Mouse (Mus musculus): ENCODE results near the gene Olfr1431. TPM values are rescaled to one million over a fixed set of nuclear protein-coding genes. Genes with fewer than 3 reads are reported as not detected.
"Not testable (repeated sequence)": the region's sequence is repeated elsewhere in the genome, so short reads cannot be mapped to it uniquely, and the experiment has no call there.

Olfr1431 gene
- polyA plus RNA-seq (2015; fragmentation: Nextera tagmentation; extraction: Ambion mirVana) = not detected in 2 replicates

DNA sequence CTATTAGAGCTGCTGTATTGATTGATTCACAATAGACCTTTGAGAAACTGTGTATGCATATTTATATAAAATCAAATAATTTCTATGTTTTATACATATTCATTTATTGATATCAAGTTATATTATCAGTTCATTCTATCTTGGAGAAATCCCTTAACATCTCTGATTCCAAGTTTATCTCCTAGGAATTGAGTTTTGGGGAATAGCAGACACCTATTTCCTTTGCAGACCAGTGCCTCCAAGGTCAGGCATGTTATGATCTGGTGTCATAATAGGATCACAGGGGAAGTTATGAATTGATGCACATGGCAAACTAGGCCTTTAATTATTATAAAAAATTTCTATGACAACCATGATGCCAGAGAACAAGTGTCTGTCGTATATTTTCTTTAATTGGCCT lies at the start of gene Olfr1431:
TSS of gene Olfr1431 (plus strand) at position 301 of the 400 bp plus-strand sequence.
- Histone ChIP-seq H3K4me2 (ENCODE audit: low read length) (no peak within 1 kb of the TSS), H3K4me1 (replicated peaks; ENCODE audit: insufficient read depth, low read length) (no peaks in the 10 kb centered on the region), H3K36me3 (ENCODE audit: insufficient read depth, low read length) (no peaks in the 10 kb centered on the region), H3K9ac (ENCODE audit: low read depth, low read length) (no peak within 1 kb of the TSS), H3K27ac (no peak within 1 kb of the TSS), H3K4me3 (replicated peaks; ENCODE audit: low read depth, low read length) (no peak within 1 kb of the TSS), H3K9me3 (replicated peaks; ENCODE audit: low read length) (no peaks in the 10 kb centered on the region), H3K27me3 (ENCODE audit: insufficient read depth, low read length) (no peaks in the 10 kb centered on the region)
- WGBS = 72% methylated on average over 1 of the region's 1 CpGs
- ATAC-seq (replicated peaks; ENCODE audit: low FRiP score, low read depth) = no peak
- TF ChIP-seq CTCF (IDR thresholded peaks at IDR 0.05; ENCODE audit: low read depth) = no peak
- DNase-seq (ENCODE audit: low spot score) = no peak

DNA sequence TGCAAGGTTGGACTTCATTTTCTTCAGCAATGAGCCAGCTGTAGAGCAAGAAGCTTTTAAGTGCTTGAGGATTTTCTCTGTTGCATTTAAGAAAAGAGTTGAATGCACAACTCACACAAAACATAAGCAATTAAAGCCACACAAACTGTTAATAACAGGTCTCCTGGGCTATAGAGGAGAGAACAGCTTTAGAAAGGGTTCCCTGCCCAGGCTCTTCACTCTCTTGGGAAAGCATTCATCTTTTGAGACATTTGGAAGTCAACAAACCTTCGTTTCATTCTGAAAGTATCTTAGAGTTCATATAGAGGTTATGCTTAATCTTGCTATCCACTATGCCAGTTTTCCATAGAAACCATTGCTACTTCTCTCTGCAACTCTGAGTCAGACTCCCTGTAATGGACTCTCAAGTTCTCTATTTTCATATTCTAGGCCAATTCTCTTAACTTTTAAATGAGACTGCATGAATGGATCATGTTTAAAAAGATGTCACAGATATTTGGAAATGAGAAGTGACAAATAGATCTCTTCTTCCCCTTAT lies 30.3 kb upstream of the Olfr1431 start, which contains the start of gene Olfr1555-ps1:
TSS of gene Olfr1555-ps1 (minus strand) at position 51 of the 538 bp plus-strand sequence.
- H3K27me3 ChIP-seq (ENCODE audit: insufficient read depth, low read length); H3K36me3 ChIP-seq (ENCODE audit: insufficient read depth, low read length); H3K9me3 ChIP-seq (replicated peaks; ENCODE audit: low read length); H3K4me2 ChIP-seq (ENCODE audit: low read length); H3K4me3 ChIP-seq (replicated peaks; ENCODE audit: low read depth, low read length); H3K4me1 ChIP-seq (replicated peaks; ENCODE audit: insufficient read depth, low read length); DNase-seq (ENCODE audit: low spot score); ATAC-seq (replicated peaks; ENCODE audit: low FRiP score, low read depth); H3K9ac ChIP-seq (ENCODE audit: low read depth, low read length); H3K27ac ChIP-seq: not testable (repeated sequence)
- 49% methylated on average over 1 of the region's 1 CpGs for WGBS

DNA sequence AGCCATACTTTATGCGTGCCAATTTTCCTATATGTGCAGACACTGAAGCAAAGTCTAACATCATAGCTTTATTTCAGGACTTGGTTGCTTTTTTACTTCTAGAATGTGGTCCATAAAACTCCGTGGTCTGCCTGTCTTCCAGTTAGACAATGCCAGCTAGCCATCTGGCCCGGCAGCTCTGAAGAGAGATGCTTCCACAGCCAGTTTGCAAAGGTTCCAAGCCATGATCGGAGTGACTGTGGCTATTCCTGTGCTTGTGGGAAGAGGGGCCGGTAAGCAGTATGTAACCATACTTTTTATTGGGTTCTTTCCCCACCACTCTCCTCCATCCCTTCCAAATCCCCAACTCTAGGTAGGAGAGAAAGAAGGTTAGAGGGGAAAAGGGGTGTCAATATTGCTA lies 25.0 kb upstream of the Olfr1431 start:
- not testable (repeated sequence) for H3K9me3 ChIP-seq (replicated peaks; ENCODE audit: low read length); H3K36me3 ChIP-seq (ENCODE audit: insufficient read depth, low read length); H3K9ac ChIP-seq (ENCODE audit: low read depth, low read length); DNase-seq (ENCODE audit: low spot score); H3K4me2 ChIP-seq (ENCODE audit: low read length); H3K4me1 ChIP-seq (replicated peaks; ENCODE audit: insufficient read depth, low read length); H3K27ac ChIP-seq; ATAC-seq (replicated peaks; ENCODE audit: low FRiP score, low read depth); H3K27me3 ChIP-seq (ENCODE audit: insufficient read depth, low read length); H3K4me3 ChIP-seq (replicated peaks; ENCODE audit: low read depth, low read length)
- 78% methylated on average over 5 of the region's 5 CpGs for WGBS

DNA sequence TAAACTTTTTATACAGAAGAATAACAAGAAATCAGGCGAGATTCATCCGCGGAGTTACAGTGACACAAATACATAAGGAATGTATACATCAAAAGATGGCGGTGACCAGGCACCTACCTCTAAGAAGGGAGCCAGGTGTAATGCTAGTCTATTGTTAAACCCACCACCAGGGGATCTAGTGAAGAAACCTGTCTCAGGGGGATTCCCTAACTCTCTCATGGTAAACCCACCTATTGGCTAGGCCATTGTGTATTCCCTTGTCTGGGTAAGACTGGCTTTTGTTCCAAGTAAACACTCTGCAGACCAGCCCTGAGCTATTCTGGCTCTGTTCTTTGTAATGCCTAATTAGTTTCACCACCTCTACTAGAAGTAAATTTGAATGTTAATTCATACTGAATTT lies 1.4 kb upstream of the Olfr1431 start:
- ATAC-seq (replicated peaks; ENCODE audit: low FRiP score, low read depth); H3K27ac ChIP-seq; DNase-seq (ENCODE audit: low spot score); H3K9ac ChIP-seq (ENCODE audit: low read depth, low read length); H3K4me1 ChIP-seq (replicated peaks; ENCODE audit: insufficient read depth, low read length); H3K27me3 ChIP-seq (ENCODE audit: insufficient read depth, low read length); H3K4me3 ChIP-seq (replicated peaks; ENCODE audit: low read depth, low read length); H3K36me3 ChIP-seq (ENCODE audit: insufficient read depth, low read length); H3K9me3 ChIP-seq (replicated peaks; ENCODE audit: low read length); H3K4me2 ChIP-seq (ENCODE audit: low read length): not testable (repeated sequence)
- WGBS = 87% methylated on average over 4 of the region's 4 CpGs

DNA sequence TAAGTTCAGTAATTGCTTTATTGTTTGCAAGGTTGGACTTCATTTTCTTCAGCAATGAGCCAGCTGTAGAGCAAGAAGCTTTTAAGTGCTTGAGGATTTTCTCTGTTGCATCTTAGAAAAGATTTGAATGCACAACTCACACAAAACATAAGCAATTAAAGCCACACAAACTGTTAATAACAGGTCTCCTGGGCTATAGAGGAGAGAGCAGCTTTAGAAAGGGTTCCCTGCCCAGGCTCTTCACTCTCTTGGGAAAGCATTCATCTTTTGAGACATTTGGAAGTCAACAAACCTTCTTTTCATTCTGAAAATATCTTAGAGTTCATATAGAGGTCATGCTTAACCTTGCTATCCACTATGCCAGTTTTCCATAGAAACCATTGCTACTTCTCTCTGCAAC lies 32.1 kb downstream of the Olfr1431 start, which contains the start of gene Olfr1432:
TSS of gene Olfr1432 (minus strand) at position 101 of the 400 bp plus-strand sequence.
- not testable (repeated sequence) for H3K4me3 ChIP-seq (replicated peaks; ENCODE audit: low read depth, low read length); H3K9ac ChIP-seq (ENCODE audit: low read depth, low read length); ATAC-seq (replicated peaks; ENCODE audit: low FRiP score, low read depth); H3K4me1 ChIP-seq (replicated peaks; ENCODE audit: insufficient read depth, low read length); H3K27me3 ChIP-seq (ENCODE audit: insufficient read depth, low read length); H3K4me2 ChIP-seq (ENCODE audit: low read length); H3K27ac ChIP-seq; H3K9me3 ChIP-seq (replicated peaks; ENCODE audit: low read length); H3K36me3 ChIP-seq (ENCODE audit: insufficient read depth, low read length); DNase-seq (ENCODE audit: low spot score)

DNA sequence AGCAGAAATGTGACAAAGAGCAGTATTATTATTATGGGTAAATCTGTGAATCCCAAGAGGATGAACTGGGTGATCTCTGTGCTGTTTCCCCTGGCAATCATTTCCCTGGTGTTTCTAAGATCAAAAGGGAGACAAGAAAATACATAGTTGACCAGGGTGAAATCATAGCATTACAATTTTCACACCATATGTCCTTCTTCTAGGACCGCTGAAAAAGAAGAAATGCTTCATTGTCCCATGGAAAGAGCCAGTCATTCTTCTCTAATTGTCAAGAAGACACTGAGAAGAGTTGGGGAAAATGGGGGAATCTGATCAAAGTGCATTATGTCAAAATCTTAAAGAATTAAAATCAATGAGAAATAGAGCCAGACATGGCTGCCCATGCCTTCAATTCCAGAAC lies 41.1 kb downstream of the Olfr1431 start, which contains the start of gene Olfr262:
TSS of gene Olfr262 (minus strand) at position 101 of the 400 bp plus-strand sequence.
- no peak for TF ChIP-seq CTCF (IDR thresholded peaks at IDR 0.05; ENCODE audit: low read depth)
- WGBS = 83% methylated on average over 1 of the region's 1 CpGs
- Histone ChIP-seq H3K4me1 (replicated peaks; ENCODE audit: insufficient read depth, low read length) (no peaks in the 10 kb centered on the region), H3K4me3 (replicated peaks; ENCODE audit: low read depth, low read length) (no peak within 1 kb of the TSS), H3K9me3 (replicated peaks; ENCODE audit: low read length) (no peaks in the 10 kb centered on the region), H3K9ac (ENCODE audit: low read depth, low read length) (no peak within 1 kb of the TSS), H3K27ac (no peak within 1 kb of the TSS), H3K36me3 (ENCODE audit: insufficient read depth, low read length) (no peaks in the 10 kb centered on the region), H3K27me3 (ENCODE audit: insufficient read depth, low read length) (no peaks in the 10 kb centered on the region), H3K4me2 (ENCODE audit: low read length) (no peak within 1 kb of the TSS)
- DNase-seq (ENCODE audit: low spot score) (no peak), ATAC-seq (replicated peaks; ENCODE audit: low FRiP score, low read depth) (no peak)

DNA sequence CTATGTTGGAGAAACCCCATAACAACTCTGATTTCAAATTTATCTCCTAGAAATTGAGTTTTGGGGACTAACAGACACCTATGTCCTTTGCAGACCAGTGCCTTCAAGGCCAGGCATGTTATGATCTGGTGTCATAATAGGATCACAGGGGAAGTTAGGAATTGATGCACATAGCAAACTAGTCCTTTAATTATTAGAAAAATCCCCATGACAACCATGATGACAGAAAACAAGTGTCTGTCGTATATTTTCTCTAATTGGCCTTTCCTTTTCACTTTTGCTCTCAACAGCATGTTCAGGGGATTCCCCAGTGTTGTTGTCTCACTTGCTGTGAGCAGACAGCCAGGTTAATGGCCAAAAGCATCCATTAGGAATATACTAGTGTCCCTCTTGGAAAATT lies 60.3 kb downstream of the Olfr1431 start, which contains the start of gene Olfr235:
TSS of gene Olfr235 (plus strand) at position 301 of the 400 bp plus-strand sequence.
- Histone ChIP-seq H3K27me3 (ENCODE audit: insufficient read depth, low read length) (no peaks in the 10 kb centered on the region), H3K4me3 (replicated peaks; ENCODE audit: low read depth, low read length) (no peak within 1 kb of the TSS), H3K9ac (ENCODE audit: low read depth, low read length) (no peak within 1 kb of the TSS), H3K4me2 (ENCODE audit: low read length) (no peak within 1 kb of the TSS), H3K36me3 (ENCODE audit: insufficient read depth, low read length) (no peaks in the 10 kb centered on the region), H3K27ac (no peak within 1 kb of the TSS), H3K4me1 (replicated peaks; ENCODE audit: insufficient read depth, low read length) (no peaks in the 10 kb centered on the region), H3K9me3 (replicated peaks; ENCODE audit: low read length) (no peaks in the 10 kb centered on the region)
- no peak for ATAC-seq (replicated peaks; ENCODE audit: low FRiP score, low read depth)
- DNase-seq (ENCODE audit: low spot score) = no peak
- 55% methylated on average over 1 of the region's 1 CpGs for WGBS
- no peak for TF ChIP-seq CTCF (IDR thresholded peaks at IDR 0.05; ENCODE audit: low read depth)

Other genes with a start within 250 kb of the Olfr1431 start
- gene Osbp, start 234.7 kb upstream of the Olfr1431 start, polyA plus RNA-seq (2015; fragmentation: Nextera tagmentation; extraction: Ambion mirVana) = 6.1 and 6.2 TPM in 2 replicates
- not detected in 2 replicates for gene Olfr1423, start 159.3 kb upstream of the Olfr1431 start, polyA plus RNA-seq (2015; fragmentation: Nextera tagmentation; extraction: Ambion mirVana)
- not detected in 2 replicates for gene Olfr1424, start 138.0 kb upstream of the Olfr1431 start, polyA plus RNA-seq (2015; fragmentation: Nextera tagmentation; extraction: Ambion mirVana)
- not detected in 2 replicates for gene Olfr1425, start 122.9 kb upstream of the Olfr1431 start, polyA plus RNA-seq (2015; fragmentation: Nextera tagmentation; extraction: Ambion mirVana)
- not detected in 2 replicates for gene Olfr1426, start 108.6 kb upstream of the Olfr1431 start, polyA plus RNA-seq (2015; fragmentation: Nextera tagmentation; extraction: Ambion mirVana)
- gene Olfr1427, start 97.3 kb upstream of the Olfr1431 start, polyA plus RNA-seq (2015; fragmentation: Nextera tagmentation; extraction: Ambion mirVana) = not detected in 2 replicates
- not detected in 2 replicates for gene Olfr1428, start 84.7 kb upstream of the Olfr1431 start, polyA plus RNA-seq (2015; fragmentation: Nextera tagmentation; extraction: Ambion mirVana)
- not detected in 2 replicates for gene Olfr76, start 77.4 kb upstream of the Olfr1431 start, polyA plus RNA-seq (2015; fragmentation: Nextera tagmentation; extraction: Ambion mirVana)
- not detected in 2 replicates for gene Olfr1555-ps1, start 30.5 kb upstream of the Olfr1431 start, polyA plus RNA-seq (2015; fragmentation: Nextera tagmentation; extraction: Ambion mirVana)
- not detected in 2 replicates for gene Olfr1432, start 32.0 kb downstream of the Olfr1431 start, polyA plus RNA-seq (2015; fragmentation: Nextera tagmentation; extraction: Ambion mirVana)
- not detected in 2 replicates for gene Olfr262, start 41.0 kb downstream of the Olfr1431 start, polyA plus RNA-seq (2015; fragmentation: Nextera tagmentation; extraction: Ambion mirVana)
- not detected in 2 replicates for gene Olfr235, start 60.4 kb downstream of the Olfr1431 start, polyA plus RNA-seq (2015; fragmentation: Nextera tagmentation; extraction: Ambion mirVana)
- gene Olfr1434, start 79.2 kb downstream of the Olfr1431 start, polyA plus RNA-seq (2015; fragmentation: Nextera tagmentation; extraction: Ambion mirVana) = not detected in 2 replicates
- not detected in 2 replicates for gene Olfr1436, start 98.5 kb downstream of the Olfr1431 start, polyA plus RNA-seq (2015; fragmentation: Nextera tagmentation; extraction: Ambion mirVana)
- gene Olfr1437, start 124.5 kb downstream of the Olfr1431 start, polyA plus RNA-seq (2015; fragmentation: Nextera tagmentation; extraction: Ambion mirVana) = not detected in 2 replicates
- gene Olfr1438-ps1, start 135.3 kb downstream of the Olfr1431 start, polyA plus RNA-seq (2015; fragmentation: Nextera tagmentation; extraction: Ambion mirVana) = not detected in 2 replicates
- gene Olfr1440, start 186.6 kb downstream of the Olfr1431 start, polyA plus RNA-seq (2015; fragmentation: Nextera tagmentation; extraction: Ambion mirVana) = not detected in 2 replicates
- gene Olfr1441, start 216.8 kb downstream of the Olfr1431 start, polyA plus RNA-seq (2015; fragmentation: Nextera tagmentation; extraction: Ambion mirVana) = not detected in 2 replicates
- gene Pfpl, start 227.3 kb downstream of the Olfr1431 start, polyA plus RNA-seq (2015; fragmentation: Nextera tagmentation; extraction: Ambion mirVana) = not detected in 2 replicates